Mouse (Mus musculus) forebrain, embryonic 11.5 days (tissue): ENCODE measurements around the gene Calcrl. TPM values are rescaled to one million over a fixed set of nuclear protein-coding genes. Genes with fewer than 3 reads are reported as not detected.

Experiments
- ATAC-seq: fragments of 200-750 bp; cut with Nextera tagmentation; replicated peaks from 2 replicates; pipeline ENCODE4 v1.8.0; 2017; ENCODE audit warnings: moderate TSS enrichment; ENCODE audit not compliant: low FRiP score
- DNase-seq: peaks from one replicate; pipeline ENCODE4 v3.0.0-alpha.2; 2017; ENCODE audit warnings: low spot score
- H3K27ac ChIP-seq: fragments of 300-500 bp; sonication (generic); 2 replicates; pipeline ENCODE4 v1.5.1; 2014; ENCODE audit warnings: low read depth, low read length
- H3K27me3 ChIP-seq: fragments of 300-500 bp; sonication (generic); 2 replicates; pipeline ENCODE4 v1.6.1; 2014; ENCODE audit warnings: mild to moderate bottlenecking, low read length, mixed read lengths; ENCODE audit not compliant: control insufficient read depth, insufficient read depth
- H3K36me3 ChIP-seq: fragments of 300-500 bp; sonication (generic); 2 replicates; pipeline ENCODE4 v1.6.1; 2014; ENCODE audit warnings: mild to moderate bottlenecking, low read length, moderate library complexity, mixed read lengths; ENCODE audit not compliant: control insufficient read depth, insufficient read depth
- H3K4me1 ChIP-seq: fragments of 300-500 bp; sonication (generic); replicated peaks from 2 replicates; pipeline ENCODE4 v1.6.1; 2014; ENCODE audit warnings: low read length, mixed read lengths; ENCODE audit not compliant: control insufficient read depth, insufficient read depth
- H3K4me2 ChIP-seq: fragments of 300-500 bp; sonication (generic); 2 replicates; pipeline ENCODE4 v1.6.1; 2014; ENCODE audit warnings: low read depth, mild to moderate bottlenecking, low read length, moderate library complexity, mixed read lengths; ENCODE audit not compliant: severe bottlenecking
- H3K4me3 ChIP-seq: fragments of 300-500 bp; sonication (generic); 2 replicates; pipeline ENCODE4 v1.5.1; 2014; ENCODE audit warnings: low read depth, low read length
- H3K9ac ChIP-seq: fragments of 300-500 bp; sonication (generic); 2 replicates; pipeline ENCODE4 v1.6.1; 2014; ENCODE audit warnings: low read length
- H3K9me3 ChIP-seq: fragments of 300-500 bp; sonication (generic); 2 replicates; pipeline ENCODE4 v1.6.1; 2016; ENCODE audit warnings: low read length, mixed read lengths; ENCODE audit not compliant: control insufficient read depth
- WGBS: fragments of 180-500 bp; shearing (Covaris S2); extraction: QIAGEN DNeasy Blood & Tissue Kit; methylation state at CpG from one replicate; pipeline ENCODE4 v1.1.7; 2014; 5-methylcytosine and 5-hydroxymethylcytosine counted together
- polyA plus RNA-seq: library from polyadenylated mRNA; unstranded; fragments of >200 nt; fragmentation: Nextera tagmentation; extraction: Ambion mirVana; gene quantifications from 2 replicates; pipeline ENCODE4 v1.2.1, GENCODE M21; 2014

The Calcrl gene
- polyA plus RNA-seq, 1 experiment from 2014 or later, result 14.1 TPM

DNA sequence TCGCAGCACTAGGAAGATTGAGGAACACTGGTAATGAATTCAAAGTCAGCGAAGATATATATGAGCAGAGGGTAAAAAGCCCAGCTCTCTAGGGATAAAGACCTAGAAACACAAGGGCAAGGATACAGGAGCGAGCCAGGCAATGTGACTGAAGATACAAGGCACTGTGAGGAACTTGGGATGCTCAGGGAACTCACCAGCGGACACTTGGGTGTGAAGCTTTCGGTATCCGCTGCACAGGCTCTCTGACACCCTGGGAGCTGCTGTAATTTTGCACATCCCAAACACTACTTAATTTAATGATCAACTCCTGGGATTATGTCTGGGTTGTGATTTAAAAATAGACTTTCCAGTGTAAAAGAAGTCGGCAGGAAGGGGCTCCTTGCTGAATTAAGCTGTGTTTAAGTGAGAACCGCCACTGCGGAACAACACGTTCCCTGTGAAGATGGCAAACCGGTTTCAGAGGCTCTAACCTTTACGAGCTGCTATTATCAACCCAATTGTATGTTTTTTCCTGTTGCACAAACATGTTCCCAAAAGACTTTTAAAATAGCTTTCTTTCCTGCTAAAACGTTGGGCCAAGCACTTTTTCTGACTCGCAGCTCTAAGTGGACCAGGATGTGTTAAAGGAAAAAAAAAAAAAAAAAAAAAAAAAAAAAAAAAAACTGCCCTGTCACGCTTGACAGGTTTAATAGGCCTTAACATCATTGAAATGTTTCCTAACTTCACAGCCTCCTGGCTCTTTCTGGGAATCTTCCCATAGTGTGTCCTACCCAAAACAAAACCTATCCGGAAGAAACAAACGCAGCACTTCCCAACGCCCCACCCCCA, 38.4 kb downstream of the Calcrl start:
- Histone ChIP-seq H3K4me1 (no peaks in the 10 kb centered on the region), H3K4me3 (no peak overlapping the region), H3K4me2 (no peak overlapping the region), H3K36me3 (no peaks in the 10 kb centered on the region), H3K27ac (no peak overlapping the region), H3K27me3 (no peaks in the 10 kb centered on the region), H3K9me3 (no peaks in the 10 kb centered on the region), H3K9ac (no peak overlapping the region)
- DNase-seq (no peak), ATAC-seq (no peak)
- WGBS, result 56% methylated on average over 18 of the region's 18 CpGs

DNA sequence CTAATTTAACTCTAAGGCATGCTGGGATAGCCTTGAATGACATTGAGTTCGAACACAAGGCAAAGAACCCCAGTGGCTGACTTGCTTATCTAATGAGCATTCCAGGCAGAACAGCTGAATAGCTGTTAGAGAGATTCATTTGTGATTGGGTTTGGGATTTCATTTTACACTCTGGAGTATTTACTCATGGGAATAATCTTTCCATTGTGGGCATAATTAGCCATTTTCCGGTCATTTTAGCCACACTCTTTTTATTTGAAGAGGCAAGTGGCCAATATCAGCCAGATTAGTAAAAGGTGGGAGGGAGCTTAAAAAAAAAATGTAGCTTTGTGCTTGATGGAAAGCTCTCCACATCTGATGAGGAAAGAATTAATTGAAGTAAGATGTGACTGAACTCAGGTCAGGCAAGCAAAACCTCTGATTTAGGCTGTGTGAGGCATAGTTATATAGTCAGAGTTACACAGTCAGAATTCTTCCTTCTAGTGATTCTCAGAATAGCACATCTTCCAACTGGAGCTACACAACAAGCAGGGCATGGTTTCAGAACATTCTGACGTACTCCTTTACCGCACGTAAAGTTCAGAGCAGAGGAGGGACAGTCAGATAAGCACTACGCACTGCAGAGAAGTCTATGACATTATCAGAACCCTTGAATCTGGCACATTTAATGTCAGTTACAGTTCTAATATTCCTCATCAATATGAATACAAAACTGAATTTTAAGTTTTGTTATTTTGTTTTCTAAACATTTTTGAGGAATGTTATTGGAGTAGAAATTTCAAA, 40.1 kb downstream of the Calcrl start:
- DNase-seq (no peak), ATAC-seq (no peak)
- H3K9me3 ChIP-seq, result no peaks in the 10 kb centered on the region
- H3K27me3 ChIP-seq, result no peaks in the 10 kb centered on the region
- WGBS, result 73% methylated on average over 6 of the region's 6 CpGs
- no peaks in the 10 kb centered on the region for H3K4me1 ChIP-seq
- no peak overlapping the region for H3K4me3 ChIP-seq
- no peaks in the 10 kb centered on the region for H3K36me3 ChIP-seq
- no peak overlapping the region for H3K9ac ChIP-seq
- H3K4me2 ChIP-seq, result no peak overlapping the region
- H3K27ac ChIP-seq, result no peak overlapping the region

DNA sequence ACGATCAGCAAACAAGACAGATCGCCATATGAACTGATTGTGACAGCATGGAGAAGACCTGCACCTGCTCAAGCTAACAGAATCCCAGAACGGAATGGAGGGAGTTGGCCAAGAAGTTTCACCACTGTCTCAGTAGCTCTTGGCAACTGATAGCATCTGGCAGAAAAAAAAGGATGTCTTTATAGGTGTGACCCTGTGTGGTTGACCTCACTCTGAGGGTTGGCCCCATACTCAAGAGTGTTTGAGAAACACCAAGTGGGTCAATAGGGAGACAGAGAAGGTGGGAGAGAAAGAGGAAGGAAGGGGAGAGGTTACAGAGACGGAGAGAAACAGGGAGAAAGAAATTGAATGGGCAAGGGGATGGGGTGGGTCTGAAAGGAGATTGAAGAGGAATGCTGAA, 41.4 kb downstream of the Calcrl start:
- 91% methylated on average over 4 of the region's 4 CpGs for WGBS
- DNase-seq, result no peak

DNA sequence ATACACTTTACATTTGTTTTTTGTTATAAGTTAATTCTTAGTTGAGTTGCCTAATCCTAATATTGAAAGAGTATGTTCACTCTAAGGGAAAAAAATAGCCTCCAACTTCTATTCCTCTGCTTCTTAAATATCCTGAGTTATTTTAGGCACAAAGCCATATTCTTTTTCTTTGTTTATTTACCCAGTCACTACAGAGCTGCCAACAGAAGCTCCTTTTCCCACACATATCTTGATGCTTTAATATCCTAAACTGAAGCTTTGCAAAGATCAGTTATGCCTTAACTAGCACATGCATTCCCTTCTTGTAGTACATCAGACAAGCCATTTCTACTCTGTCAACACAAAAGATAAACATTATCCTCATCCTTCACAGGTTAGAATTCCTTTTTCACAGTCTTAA, 42.7 kb downstream of the Calcrl start:
- H3K27me3 ChIP-seq, result no peaks in the 10 kb centered on the region
- DNase-seq (no peak), ATAC-seq (no peak)
- H3K9me3 ChIP-seq, result no peaks in the 10 kb centered on the region
- H3K4me3 ChIP-seq, result no peak overlapping the region
- H3K4me1 ChIP-seq, result no peaks in the 10 kb centered on the region
- no peak overlapping the region for H3K27ac ChIP-seq
- H3K4me2 ChIP-seq, result no peak overlapping the region
- H3K9ac ChIP-seq, result no peak overlapping the region
- H3K36me3 ChIP-seq, result no peaks in the 10 kb centered on the region

More for the DNA sequence above, 41.4 kb downstream of the Calcrl start:
- no peaks in the 10 kb centered on the region for H3K27me3 ChIP-seq
- no peak overlapping the region for H3K9ac ChIP-seq
- H3K4me2 ChIP-seq, result no peak overlapping the region
- ATAC-seq, result no peak
- no peaks in the 10 kb centered on the region for H3K36me3 ChIP-seq
- H3K4me3 ChIP-seq, result no peak overlapping the region
- no peaks in the 10 kb centered on the region for H3K4me1 ChIP-seq
- no peaks in the 10 kb centered on the region for H3K9me3 ChIP-seq
- no peak overlapping the region for H3K27ac ChIP-seq

DNA sequence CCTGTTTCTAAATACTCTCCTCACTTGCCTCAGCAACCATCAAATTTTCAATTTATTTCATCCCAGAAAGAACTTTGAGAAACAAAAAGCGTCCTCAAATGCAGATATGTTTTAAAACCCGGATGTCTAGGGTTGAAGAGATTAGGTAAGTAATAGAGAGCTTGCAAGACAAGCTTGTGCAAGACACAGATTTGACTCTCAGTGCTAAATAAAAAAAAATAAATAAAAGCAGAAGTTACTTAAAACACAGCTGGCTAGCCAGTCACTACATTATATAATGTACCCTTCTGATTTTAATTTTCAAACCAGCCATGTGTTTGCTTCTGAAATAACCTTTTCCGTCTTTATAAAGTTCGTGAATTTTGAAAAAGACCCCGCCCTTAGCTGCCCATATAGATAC, 43.2 kb downstream of the Calcrl start:
- Histone ChIP-seq H3K27ac (no peak overlapping the region), H3K4me2 (no peak overlapping the region), H3K9ac (no peak overlapping the region), H3K4me3 (no peak overlapping the region), H3K27me3 (no peaks in the 10 kb centered on the region), H3K9me3 (no peaks in the 10 kb centered on the region), H3K36me3 (no peaks in the 10 kb centered on the region), H3K4me1 (no peaks in the 10 kb centered on the region)
- DNase-seq, result no peak
- ATAC-seq, result no peak
- WGBS, result 93% methylated on average over 5 of the region's 5 CpGs

DNA sequence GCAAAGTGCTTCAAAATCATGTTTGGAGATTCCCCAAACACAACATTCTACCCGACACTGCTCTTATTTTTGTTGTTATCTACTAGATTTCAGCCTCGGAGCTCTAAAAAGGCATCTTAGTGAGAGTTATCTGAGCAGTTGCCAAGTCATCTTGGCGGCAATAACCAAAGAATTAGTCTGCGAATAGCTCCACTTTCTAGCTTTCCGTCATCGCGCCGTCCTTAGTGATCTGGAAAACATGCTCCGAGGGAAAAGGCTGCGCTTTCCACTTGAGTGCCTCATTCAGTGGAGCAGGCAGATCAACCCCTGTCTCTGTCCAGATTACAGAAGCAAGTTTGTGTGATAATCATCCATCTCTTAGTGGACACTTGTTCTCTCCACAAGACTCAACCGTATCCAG, 44.4 kb downstream of the Calcrl start:
- H3K36me3 ChIP-seq, result no peaks in the 10 kb centered on the region
- ATAC-seq (no peak), DNase-seq (no peak)
- 90% methylated on average over 11 of the region's 11 CpGs for WGBS
- H3K27ac ChIP-seq, result no peak overlapping the region
- no peaks in the 10 kb centered on the region for H3K9me3 ChIP-seq
- H3K27me3 ChIP-seq, result no peaks in the 10 kb centered on the region
- no peak overlapping the region for H3K4me2 ChIP-seq
- no peaks in the 10 kb centered on the region for H3K4me1 ChIP-seq
- H3K4me3 ChIP-seq, result no peak overlapping the region
- no peak overlapping the region for H3K9ac ChIP-seq

DNA sequence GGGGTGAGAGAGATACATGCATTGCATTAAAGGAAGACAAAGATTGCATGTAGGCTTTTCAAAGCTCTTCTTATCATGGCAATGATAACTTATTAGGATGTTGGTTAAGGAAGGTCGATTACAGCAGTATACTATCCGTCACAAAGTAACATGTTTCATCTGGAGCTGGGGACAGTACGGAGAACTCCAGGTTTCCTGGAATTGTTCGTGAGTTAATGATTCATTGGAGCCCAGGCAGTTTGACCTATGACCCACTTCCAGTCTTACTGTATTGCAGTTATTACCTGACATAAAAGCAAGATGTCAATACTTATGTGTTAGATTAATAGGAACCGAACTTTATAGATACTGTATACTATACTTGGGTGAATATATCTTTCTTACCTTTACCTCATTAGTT, 46.5 kb downstream of the Calcrl start:
- no peak for DNase-seq
- H3K9ac ChIP-seq, result no peak overlapping the region
- no peak overlapping the region for H3K4me3 ChIP-seq
- no peak overlapping the region for H3K4me2 ChIP-seq
- 83% methylated on average over 5 of the region's 5 CpGs for WGBS
- H3K4me1 ChIP-seq, result no peaks in the 10 kb centered on the region
- no peak overlapping the region for H3K27ac ChIP-seq
- H3K36me3 ChIP-seq, result no peaks in the 10 kb centered on the region
- ATAC-seq, result no peak
- H3K27me3 ChIP-seq, result no peaks in the 10 kb centered on the region
- H3K9me3 ChIP-seq, result no peaks in the 10 kb centered on the region

DNA sequence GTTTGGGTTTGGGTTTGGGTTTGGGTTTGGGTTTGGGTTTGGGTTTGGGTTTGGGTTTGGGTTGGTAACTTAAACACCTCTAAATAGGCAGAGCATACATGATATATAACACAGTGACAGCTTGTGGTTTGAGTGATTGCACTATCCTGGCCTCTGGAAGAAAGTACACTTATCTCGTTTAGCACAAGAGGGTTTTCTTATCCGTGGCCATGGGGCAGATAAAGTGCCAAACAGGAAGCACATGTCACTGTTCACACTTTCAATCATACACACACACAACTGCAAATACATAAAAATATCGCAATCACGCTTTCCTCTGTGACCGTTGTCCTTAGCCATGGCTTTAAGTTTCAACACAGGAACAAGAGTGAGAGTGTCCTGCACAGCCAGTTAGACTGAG, 56.0 kb downstream of the Calcrl start:
- no peak overlapping the region for H3K4me2 ChIP-seq
- no peak overlapping the region for H3K27ac ChIP-seq
- 91% methylated on average over 5 of the region's 5 CpGs for whole genome bisulfite sequencing
- H3K36me3 ChIP-seq, result no peaks in the 10 kb centered on the region
- ATAC-seq (no peak), DNase-seq (no peak)
- no peak overlapping the region for H3K4me3 ChIP-seq
- H3K27me3 ChIP-seq, result no peaks in the 10 kb centered on the region
- H3K9ac ChIP-seq, result no peak overlapping the region
- H3K9me3 ChIP-seq, result no peaks in the 10 kb centered on the region
- no peaks in the 10 kb centered on the region for H3K4me1 ChIP-seq

DNA sequence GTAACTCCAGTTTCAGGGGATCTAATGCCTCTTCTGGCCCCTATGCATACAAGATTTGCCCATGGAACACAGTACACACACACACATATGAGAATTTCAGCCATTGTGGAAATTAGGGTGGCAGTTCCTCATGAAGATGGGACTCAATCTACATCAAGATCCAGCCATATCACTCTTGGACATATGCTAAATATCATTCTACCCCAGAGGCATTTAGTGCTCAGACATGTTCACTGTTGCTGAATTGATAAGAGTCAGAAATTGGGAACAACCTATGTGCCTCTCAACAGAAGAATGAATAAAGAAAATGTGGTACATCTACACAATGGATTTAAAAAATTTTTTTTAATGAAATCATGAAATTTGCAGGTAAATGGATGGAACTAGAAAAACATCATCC, 58.5 kb downstream of the Calcrl start:
- Histone ChIP-seq H3K27me3 (no peaks in the 10 kb centered on the region), H3K36me3 (no peaks in the 10 kb centered on the region), H3K27ac (no peak overlapping the region)

More for the DNA sequence above, 58.5 kb downstream of the Calcrl start:
- H3K4me1 ChIP-seq, result no peaks in the 10 kb centered on the region
- no peak overlapping the region for H3K4me2 ChIP-seq
- H3K4me3 ChIP-seq, result no peak overlapping the region
- no peaks in the 10 kb centered on the region for H3K9me3 ChIP-seq
- no peak overlapping the region for H3K9ac ChIP-seq
- no peak for ATAC-seq
- no peak for DNase-seq
